Mouse (Mus musculus): ENCODE results near the gene Adamts13.

DNA sequence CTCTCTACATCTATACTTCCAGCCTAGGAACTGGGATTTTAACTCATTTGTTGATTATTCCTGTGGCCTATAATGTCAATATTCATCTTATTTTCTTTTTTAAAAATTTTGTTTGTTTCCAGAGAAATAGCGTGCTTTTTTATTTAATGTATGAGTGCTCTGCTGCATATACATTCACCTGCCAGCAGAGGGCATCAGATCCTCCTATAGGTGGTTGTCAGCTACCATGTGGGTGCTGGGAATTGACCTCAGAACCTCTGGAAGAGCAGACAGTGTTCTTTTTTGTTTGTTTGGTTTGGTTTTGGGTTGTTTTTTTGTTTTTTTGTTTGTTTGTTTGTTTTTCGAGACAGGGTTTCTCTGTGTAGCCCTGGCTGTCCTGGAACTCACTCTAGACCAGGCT lies 6.0 kb upstream of the Adamts13 start:
- TF ChIP-seq CTCF (IDR thresholded peaks at IDR 0.05; ENCODE audit: control insufficient read depth, insufficient read depth, insufficient read length), result no peak
- TF ChIP-seq CEBPB (IDR thresholded peaks at IDR 0.05; ENCODE audit: low read depth), result no peak
- TF ChIP-seq MYOG (IDR thresholded peaks at IDR 0.05; ENCODE audit: control insufficient read depth, extremely low read depth, insufficient read length), result no peak
- no peak for TF ChIP-seq MYOD1 (IDR thresholded peaks at IDR 0.05; ENCODE audit: control insufficient read depth, insufficient read length, low read depth)
- no peak for TF ChIP-seq USF1 (IDR thresholded peaks at IDR 0.05; ENCODE audit: low read depth)
- no peak for TF ChIP-seq FOSL1 (IDR thresholded peaks at IDR 0.05; ENCODE audit: insufficient read depth, low read length, poor library complexity, severe bottlenecking)
